Mouse (Mus musculus): ENCODE measurements around the gene AC170998.1.

DNA sequence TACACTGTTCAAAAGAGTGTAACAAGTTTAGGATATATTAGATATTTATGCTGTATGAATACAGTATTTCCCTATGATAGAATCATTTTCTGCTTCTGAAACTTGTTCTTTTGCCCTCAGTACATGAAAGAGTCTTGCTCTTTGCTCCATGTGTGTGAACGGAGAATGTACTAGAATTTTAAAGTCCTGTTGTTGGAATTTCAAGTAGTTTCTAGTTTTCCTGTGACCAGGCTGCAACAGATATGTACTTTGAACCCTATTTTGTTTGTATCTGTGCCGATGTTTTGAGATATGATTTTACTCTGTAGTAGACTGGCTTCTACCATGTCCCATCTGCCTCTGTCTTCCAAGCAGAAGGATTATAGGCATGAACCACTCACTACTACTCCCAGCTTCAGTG lies 18.1 kb upstream of the AC170998.1 start:
- TF ChIP-seq EP300 (optimal IDR thresholded peaks at IDR 0.05) (no peak), CTCF (IDR thresholded peaks at IDR 0.05; ENCODE audit: low read depth) (no peak)

Data from stomach, postnatal 0 days (tissue).